Mouse (Mus musculus) hindbrain, embryonic 10.5 days (tissue): ENCODE results near the gene Aif1. TPM values are rescaled to one million over a fixed set of nuclear protein-coding genes. Genes with fewer than 3 reads are reported as not detected.

Experiments used
- polyA plus RNA-seq: library from polyadenylated mRNA; unstranded; fragments of >200 nt; fragmentation: Nextera tagmentation; extraction: Ambion mirVana; gene quantifications from 2 replicates; pipeline ENCODE4 v1.2.1, GENCODE M21; 2016

Aif1 gene
- polyA plus RNA-seq, 1 experiment from 2014 or later = 6.5 TPM

Other genes with a start within 250 kb of the Aif1 start
- gene Neu1, start 244.8 kb downstream of the Aif1 start, polyA plus RNA-seq = 16.2 and 20.7 TPM in 2 replicates
- 0.09 and 0.20 TPM in 2 replicates for gene Hspa1b, start 216.8 kb downstream of the Aif1 start, polyA plus RNA-seq
- gene Gm20481, start 206.2 kb downstream of the Aif1 start, polyA plus RNA-seq = 0.42 TPM in 1 of 2 replicates, not detected in the other
- 0.90 and 1.7 TPM in 2 replicates for gene Hspa1a, start 203.9 kb downstream of the Aif1 start, polyA plus RNA-seq
- 0.76 and 0.78 TPM in 2 replicates for gene Hspa1l, start 203.4 kb downstream of the Aif1 start, polyA plus RNA-seq
- 278 and 314 TPM in 2 replicates for gene Lsm2, start 194.2 kb downstream of the Aif1 start, polyA plus RNA-seq
- 176 and 199 TPM in 2 replicates for gene Vars, start 175.1 kb downstream of the Aif1 start, polyA plus RNA-seq
- 0.10 and 0.24 TPM in 2 replicates for gene Vwa7, start 159.5 kb downstream of the Aif1 start, polyA plus RNA-seq
- 5.2 and 5.6 TPM in 2 replicates for gene Sapcd1, start 148.1 kb downstream of the Aif1 start, polyA plus RNA-seq
- 3.9 and 6.4 TPM in 2 replicates for gene Msh5, start 129.3 kb downstream of the Aif1 start, polyA plus RNA-seq
- gene Clic1, start 126.1 kb downstream of the Aif1 start, polyA plus RNA-seq = 232 and 239 TPM in 2 replicates
- 536 and 664 TPM in 2 replicates for gene Ddah2, start 117.0 kb downstream of the Aif1 start, polyA plus RNA-seq
- 0.20 and 0.27 TPM in 2 replicates for gene Ly6g6c, start 110.7 kb downstream of the Aif1 start, polyA plus RNA-seq
- 0.76 and 1.1 TPM in 2 replicates for gene Mpig6b, start 109.9 kb downstream of the Aif1 start, polyA plus RNA-seq
- 0.76 and 0.97 TPM in 2 replicates for gene Ly6g6e, start 99.2 kb downstream of the Aif1 start, polyA plus RNA-seq
- 2.1 and 2.4 TPM in 2 replicates for gene Ly6g6d, start 98.0 kb downstream of the Aif1 start, polyA plus RNA-seq
- gene Ly6g6f, start 90.5 kb downstream of the Aif1 start, polyA plus RNA-seq = 0.67 and 0.80 TPM in 2 replicates
- 58.2 and 67.1 TPM in 2 replicates for gene Abhd16a, start 86.8 kb downstream of the Aif1 start, polyA plus RNA-seq
- gene Ly6g5c, start 67.8 kb downstream of the Aif1 start, polyA plus RNA-seq = not detected in 2 replicates
- gene Ly6g5b, start 60.6 kb downstream of the Aif1 start, polyA plus RNA-seq = 0.90 and 1.7 TPM in 2 replicates
- 33.1 and 33.5 TPM in 2 replicates for gene Gpank1, start 54.6 kb downstream of the Aif1 start, polyA plus RNA-seq
- 303 and 328 TPM in 2 replicates for gene Csnk2b, start 54.0 kb downstream of the Aif1 start, polyA plus RNA-seq
- gene D17H6S53E, start 49.7 kb downstream of the Aif1 start, polyA plus RNA-seq = 10.0 and 10.2 TPM in 2 replicates
- gene Apom, start 44.0 kb downstream of the Aif1 start, polyA plus RNA-seq = 0.16 and 0.49 TPM in 2 replicates
- gene Bag6, start 40.9 kb downstream of the Aif1 start, polyA plus RNA-seq = 70.3 and 77.6 TPM in 2 replicates
- gene Prrc2a, start 11.2 kb downstream of the Aif1 start, polyA plus RNA-seq = 193 and 221 TPM in 2 replicates
- gene Lst1, start 12.4 kb upstream of the Aif1 start, polyA plus RNA-seq = 4.8 and 11.9 TPM in 2 replicates
- 0.17 and 0.19 TPM in 2 replicates for gene Ltb, start 18.4 kb upstream of the Aif1 start, polyA plus RNA-seq
- gene Tnf, start 25.9 kb upstream of the Aif1 start, polyA plus RNA-seq = not detected in 2 replicates
- gene Lta, start 29.3 kb upstream of the Aif1 start, polyA plus RNA-seq = not detected in 2 replicates
- gene Gm16181, start 44.8 kb upstream of the Aif1 start, polyA plus RNA-seq = 0.42 and 0.46 TPM in 2 replicates
- 7.6 and 12.9 TPM in 2 replicates for gene Atp6v1g2, start 57.6 kb upstream of the Aif1 start, polyA plus RNA-seq
- 10.2 and 11.6 TPM in 2 replicates for gene Nfkbil1, start 59.7 kb upstream of the Aif1 start, polyA plus RNA-seq
- gene Ddx39b, start 65.7 kb upstream of the Aif1 start, polyA plus RNA-seq = 661 and 692 TPM in 2 replicates
- gene H2-D1, start 86.7 kb upstream of the Aif1 start, polyA plus RNA-seq = 54.3 and 60.1 TPM in 2 replicates
- not detected in 2 replicates for gene H2-Q1, start 144.3 kb upstream of the Aif1 start, polyA plus RNA-seq
- gene H2-Q2, start 166.2 kb upstream of the Aif1 start, polyA plus RNA-seq = 0.73 and 0.76 TPM in 2 replicates
- 2.2 and 2.9 TPM in 2 replicates for gene H2-Q4, start 203.5 kb upstream of the Aif1 start, polyA plus RNA-seq
- gene H2-Q6, start 248.8 kb upstream of the Aif1 start, polyA plus RNA-seq = 0.90 and 1.4 TPM in 2 replicates